ENCODE assay signal across 8 mouse cellular contexts in the genomic region with DNA sequence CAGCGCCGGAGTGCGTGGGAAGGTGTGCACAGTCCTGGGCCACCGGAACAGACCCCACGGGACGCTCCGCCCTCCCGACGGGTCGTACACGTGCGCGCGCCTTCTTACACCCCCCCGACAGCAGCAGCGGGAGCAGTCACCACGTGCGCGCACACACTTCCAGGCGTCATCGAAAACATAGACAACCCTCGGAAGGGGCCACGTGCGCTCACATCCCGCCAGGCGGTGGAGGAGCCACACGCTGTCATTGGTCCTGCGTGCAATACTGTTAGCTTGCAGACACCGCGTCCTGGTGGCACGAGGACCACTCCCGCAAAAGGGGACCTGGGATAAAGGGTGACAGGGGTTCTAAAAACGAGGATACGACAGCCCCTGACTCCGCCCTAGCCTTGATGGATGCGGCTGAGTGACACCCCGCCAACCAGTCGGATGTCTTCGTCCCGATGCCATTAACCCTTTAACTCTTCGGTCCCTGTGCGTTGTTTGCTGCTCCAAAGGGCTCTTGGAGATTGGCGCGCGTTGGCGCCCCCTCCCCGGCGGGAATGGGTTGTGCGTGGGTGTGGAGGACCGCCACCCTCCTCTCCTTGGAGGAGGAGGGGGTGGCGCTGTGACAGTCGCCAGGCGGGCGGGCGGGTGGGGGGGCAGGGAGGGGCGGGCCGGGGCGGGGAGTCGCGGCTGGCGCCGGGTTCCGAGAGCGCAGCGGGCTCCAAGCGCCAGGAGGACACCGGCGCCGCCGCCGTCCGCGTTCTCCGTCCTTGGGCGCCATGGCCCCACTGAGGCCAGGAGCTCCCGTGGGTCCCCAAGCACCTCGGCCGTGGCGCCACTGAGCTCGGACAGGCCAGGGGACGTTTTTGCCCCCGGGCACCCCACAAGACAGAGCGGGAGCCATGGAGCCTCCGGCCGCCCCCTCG. TPM values are rescaled to one million over a fixed set of nuclear protein-coding genes. Genes with fewer than 3 reads are reported as not detected.
DNase-seq lines count a peak whose midpoint lies in the region; ATAC-seq and TF ChIP-seq lines count a peak whose summit lies in the region.

Gene Pde4a (plus strand): TSS at position 674 of the 911 bp plus-strand sequence.

- peaks cover 39% of the 10 kb centered on the region for H3K4me1 ChIP-seq in G1E (ENCODE audit: insufficient read depth, low read depth, low read length)
- H3K4me1 ChIP-seq in brown adipose tissue, adult 24 weeks (ENCODE audit: control insufficient read depth, insufficient read depth, insufficient read length, low read length): peaks cover 11% of the 10 kb centered on the region
- peaks cover 5% of the 10 kb centered on the region; the same call in 1 of the 2 replicates for H3K4me1 ChIP-seq in hindbrain, postnatal 0 days (ENCODE audit: insufficient read depth, low read length)
- peaks cover 48% of the 10 kb centered on the region for H3K4me1 ChIP-seq in midbrain, embryonic 13.5 days (replicated peaks)

- peak within 1 kb of the TSS; percentile 52 for H3K9ac ChIP-seq in hindbrain, postnatal 0 days (replicated peaks; ENCODE audit: low read length)
- peak within 1 kb of the TSS; percentile 54 for H3K9ac ChIP-seq in midbrain, embryonic 13.5 days (replicated peaks)

- H3K9me3 ChIP-seq in G1E (replicated peaks): no peaks in the 10 kb centered on the region
- H3K9me3 ChIP-seq in hindbrain, postnatal 0 days (ENCODE audit: low read length): no peaks in the 10 kb centered on the region
- H3K9me3 ChIP-seq in midbrain, embryonic 13.5 days: no peaks in the 10 kb centered on the region

- no peak for DNase-seq in G1E (ENCODE audit: low spot score)
- DNase-seq in gastrocnemius, postnatal 10 days: no peak
- DNase-seq in hindbrain, postnatal 0 days (ENCODE audit: low spot score): peak; percentile 73
- DNase-seq in left cerebral cortex, adult 9 months (ENCODE audit: low spot score in 2 of 2): peak; percentile 85 to 87
- DNase-seq in testis, postnatal 14 days (ENCODE audit: low spot score): peak; percentile 50
- DNase-seq in urinary bladder, postnatal 4 days (ENCODE audit: low spot score in 2 of 2): no peak

- H3K4me2 ChIP-seq in hindbrain, postnatal 0 days (ENCODE audit: low read depth, low read length): peak within 1 kb of the TSS; percentile 76
- peak within 1 kb of the TSS; percentile 66 for H3K4me2 ChIP-seq in midbrain, embryonic 13.5 days (replicated peaks)

- no peak for ATAC-seq in G1E (ENCODE audit: extremely low read depth, insufficient number of reproducible peaks, low FRiP score, poor library complexity, severe bottlenecking)
- peak; percentile 48 for ATAC-seq in hindbrain, postnatal 0 days
- ATAC-seq in midbrain, embryonic 13.5 days: peak; percentile 31

- no peak within 1 kb of the TSS for H3K27ac ChIP-seq in brown adipose tissue, adult 24 weeks (replicated peaks; ENCODE audit: low read depth, low read length)
- no peak within 1 kb of the TSS for H3K27ac ChIP-seq in hindbrain, postnatal 0 days
- H3K27ac ChIP-seq in midbrain, embryonic 13.5 days: no peak within 1 kb of the TSS

- under 1% methylated on average over 63 of the region's 86 CpGs for WGBS in hindbrain, postnatal 0 days
- WGBS in midbrain, embryonic 13.5 days: 1% methylated on average over 80 of the region's 86 CpGs

- H3K4me3 ChIP-seq in G1E (ENCODE audit: low read depth, low read length): peak within 1 kb of the TSS; percentile 6; the same call in 1 of the 2 replicates
- H3K4me3 ChIP-seq in brown adipose tissue, adult 24 weeks (ENCODE audit: insufficient read depth, low read depth, low read length): peak within 1 kb of the TSS; percentile 65
- peak within 1 kb of the TSS; percentile 49 for H3K4me3 ChIP-seq in hindbrain, postnatal 0 days (ENCODE audit: low read length)
- peak within 1 kb of the TSS; percentile 44 for H3K4me3 ChIP-seq in midbrain, embryonic 13.5 days (replicated peaks)

- H3K36me3 ChIP-seq in G1E (replicated peaks): no peaks in the 10 kb centered on the region
- H3K36me3 ChIP-seq in hindbrain, postnatal 0 days (ENCODE audit: insufficient read depth, low read length): no peaks in the 10 kb centered on the region
- H3K36me3 ChIP-seq in midbrain, embryonic 13.5 days: no peaks in the 10 kb centered on the region

- H3K27me3 ChIP-seq in G1E (ENCODE audit: insufficient read depth, low read length): peaks cover 54% of the 10 kb centered on the region
- H3K27me3 ChIP-seq in hindbrain, postnatal 0 days (ENCODE audit: insufficient read depth, low read length): peaks cover 32% of the 10 kb centered on the region
- H3K27me3 ChIP-seq in midbrain, embryonic 13.5 days: peaks cover 74% of the 10 kb centered on the region

- TF ChIP-seq CTCF in G1E (IDR thresholded peaks at IDR 0.05; ENCODE audit: low read depth, low read length): no peak
- TF ChIP-seq CTCF in hindbrain, postnatal 0 days (IDR thresholded peaks at IDR 0.05; ENCODE audit: low read depth): no peak

RNA-seq across cellular contexts. Expression of gene Pde4a, which starts in this region (rescaled TPM):
- total RNA-seq in G1E (2014; fragmentation: Nextera tagmentation): 2.5 and 2.9 TPM in 2 replicates
- 1.5 and 1.7 TPM in 2 replicates for total RNA-seq in G1E (2017)
- polyA plus RNA-seq in G1E (2012): 1.4 and 1.5 TPM in 2 replicates
- polyA plus RNA-seq in brown adipose tissue, adult 24 weeks (2012; ENCODE audit: insufficient read depth, insufficient read length, missing spikeins): 16.2 and 29.4 TPM in 2 replicates
- 10 to 100 TPM; 22.1 to 23.2 TPM for total RNA-seq in gastrocnemius, postnatal 10 days (2021)
- total RNA-seq in hindbrain, postnatal 0 days (2014; rRNA removed): 41.3 and 45.0 TPM in 2 replicates
- 46.4 and 47.7 TPM in 2 replicates for polyA plus RNA-seq in hindbrain, postnatal 0 days (2015; fragmentation: Nextera tagmentation; extraction: Ambion mirVana)
- 20.1 and 20.2 TPM in 2 replicates for polyA plus RNA-seq in midbrain, embryonic 13.5 days (2015; fragmentation: Nextera tagmentation; extraction: Ambion mirVana)

Comparison
In these comparisons a context has a peak if more than half of its experiments do, and no peak if none do; other contexts are left out.
1. RNA of gene Pde4a (total RNA-seq): 41.3 to 45.0 TPM in hindbrain, postnatal 0 days and 22.1 to 23.2 TPM in gastrocnemius, postnatal 10 days; 1.5 to 2.9 TPM in G1E; every median in the first group is over 4 times any median in the second.
2. DNase-seq: peak in hindbrain, postnatal 0 days (single experiment), left cerebral cortex, adult 9 months (2 of 2) and testis, postnatal 14 days (single experiment); none in G1E (single experiment), gastrocnemius, postnatal 10 days (single experiment) and urinary bladder, postnatal 4 days (0 of 2).
3. H3K4me3 ChIP-seq: peak in every context shown above with its lines; median percentile 65 in brown adipose tissue, adult 24 weeks; 49 in hindbrain, postnatal 0 days; 44 in midbrain, embryonic 13.5 days; 6 in G1E.